Comparison of ENCODE assay signal across 23 mouse cellular contexts in the genomic region with DNA sequence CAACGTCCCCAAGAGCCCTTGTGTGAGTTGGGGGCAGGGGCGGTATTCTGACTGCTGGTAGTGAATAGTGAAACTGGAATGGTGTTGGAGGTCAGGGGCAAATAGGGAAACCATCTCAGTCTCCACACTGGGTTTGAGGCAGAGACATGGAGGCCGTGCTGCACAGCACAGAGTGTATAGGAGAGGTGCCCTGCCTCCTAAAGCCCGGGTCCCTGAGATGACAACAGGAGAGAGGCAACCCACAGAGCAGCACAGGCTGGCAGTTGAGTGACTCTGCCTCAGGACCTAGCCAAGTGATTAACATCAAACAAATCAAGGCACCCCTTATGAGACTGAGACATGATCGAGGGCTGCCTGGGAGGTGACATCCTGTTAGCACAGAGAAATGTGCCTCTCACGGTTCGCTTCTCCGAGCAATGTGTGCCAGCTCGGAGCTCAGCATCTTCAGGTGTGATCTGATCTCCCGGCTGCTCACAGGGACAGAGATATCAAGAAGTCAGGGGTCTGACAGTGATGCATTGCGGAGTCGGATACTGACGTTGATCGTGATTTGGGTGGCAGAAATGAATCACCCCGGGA.
A peak's percentile ranks its signal among the peaks of the same experiment; 100 is the strongest.
DNase-seq lines count a peak whose midpoint lies in the region; ATAC-seq and TF ChIP-seq lines count a peak whose summit lies in the region.
"Had no signal": no experiment of that assay in that cellular context is flagged by ENCODE, and none has a peak within 500 bp of the region (broad histone marks: within the 10 kb centered on the region; RNA-seq: fewer than 3 reads in every experiment).

No protein-coding gene starts in this region.

- no peak overlapping the region for H3K4me2 ChIP-seq in forebrain, postnatal 0 days (ENCODE audit: low read depth)
- no peak overlapping the region for H3K4me2 ChIP-seq in forebrain, embryonic 12.5 days
- H3K4me2 ChIP-seq in kidney, embryonic 16.5 days (replicated peaks; ENCODE audit: low read depth, low read length) = 0 out of 2 replicates have a peak overlapping the region, but pooled peaks have one; percentile 13
- H3K4me2 ChIP-seq in neural tube, embryonic 13.5 days = no peak overlapping the region
- H3K4me2 ChIP-seq in neural tube, embryonic 15.5 days = no peak overlapping the region
- no peak overlapping the region for H3K4me2 ChIP-seq in midbrain, postnatal 0 days (ENCODE audit: low read depth, low read length, poor library complexity, severe bottlenecking)
- H3K4me2 ChIP-seq: heart, embryonic 15.5 days; limb, embryonic 15.5 days had no signal

- no peaks in the 10 kb centered on the region for H3K9me3 ChIP-seq in forebrain, postnatal 0 days (ENCODE audit: low read length)
- no peaks in the 10 kb centered on the region for H3K9me3 ChIP-seq in forebrain, embryonic 12.5 days
- H3K9me3 ChIP-seq in kidney, embryonic 16.5 days (ENCODE audit: low read length) = no peaks in the 10 kb centered on the region
- H3K9me3 ChIP-seq in neural tube, embryonic 13.5 days = no peaks in the 10 kb centered on the region
- H3K9me3 ChIP-seq in neural tube, embryonic 15.5 days (replicated peaks) = no peaks in the 10 kb centered on the region
- no peaks in the 10 kb centered on the region for H3K9me3 ChIP-seq in midbrain, postnatal 0 days (ENCODE audit: low read length)
- H3K9me3 ChIP-seq: embryonic facial prominence, embryonic 12.5 days; heart, embryonic 15.5 days; limb, embryonic 15.5 days had no signal

- no peak overlapping the region for H3K9ac ChIP-seq in forebrain, postnatal 0 days
- H3K9ac ChIP-seq in forebrain, embryonic 12.5 days = no peak overlapping the region
- H3K9ac ChIP-seq in kidney, embryonic 16.5 days (replicated peaks; ENCODE audit: low read length) = no peak overlapping the region
- no peak overlapping the region for H3K9ac ChIP-seq in neural tube, embryonic 13.5 days
- H3K9ac ChIP-seq in neural tube, embryonic 15.5 days (replicated peaks) = no peak overlapping the region
- H3K9ac ChIP-seq in midbrain, postnatal 0 days (replicated peaks; ENCODE audit: low read length, poor library complexity, severe bottlenecking) = no peak overlapping the region
- H3K9ac ChIP-seq: embryonic facial prominence, embryonic 12.5 days; heart, embryonic 15.5 days; limb, embryonic 15.5 days; liver, postnatal 0 days had no signal

- ATAC-seq in forebrain, postnatal 0 days = peak; percentile 23; the same call in 1 of the 2 replicates
- no peak for ATAC-seq in forebrain, embryonic 12.5 days (ENCODE audit: low FRiP score)
- ATAC-seq in kidney, embryonic 16.5 days (ENCODE audit: low FRiP score, low TSS enrichment) = peak; percentile 51
- ATAC-seq in neural tube, embryonic 13.5 days (ENCODE audit: low read depth) = peak; percentile 69
- no peak for ATAC-seq in neural tube, embryonic 15.5 days (ENCODE audit: low FRiP score)
- 0 out of 2 replicates have a peak, but pooled peaks have one; percentile 22 for ATAC-seq in midbrain, postnatal 0 days (ENCODE audit: low FRiP score)
- ATAC-seq: intestine, embryonic 16.5 days; liver, postnatal 0 days had no signal

- no peak for DNase-seq in forebrain, postnatal 0 days
- DNase-seq in kidney, adult 11 months = no peak
- no peak for DNase-seq in midbrain, postnatal 0 days (ENCODE audit: low spot score)
- no peak for DNase-seq in gastrocnemius, adult 18-20 months (ENCODE audit: low spot score)
- DNase-seq: adrenal gland, postnatal 36 days; cerebellum, adult 9-10 months; gastrocnemius, postnatal 14 days; heart, adult 2 months; heart, postnatal 4 days; kidney, postnatal 25 days; liver, postnatal 0 days; spleen, adult 18-20 months; thymus, postnatal 36 days had no signal

- WGBS in forebrain, postnatal 0 days = 78% methylated on average over 15 of the region's 15 CpGs
- 89% methylated on average over 15 of the region's 15 CpGs for WGBS in forebrain, embryonic 12.5 days
- WGBS in kidney, embryonic 16.5 days = 51% methylated on average over 15 of the region's 15 CpGs
- 71% methylated on average over 15 of the region's 15 CpGs for WGBS in neural tube, embryonic 13.5 days
- WGBS in neural tube, embryonic 15.5 days = 62% methylated on average over 15 of the region's 15 CpGs
- 74% methylated on average over 15 of the region's 15 CpGs for WGBS in midbrain, postnatal 0 days

- no peaks in the 10 kb centered on the region for H3K36me3 ChIP-seq in forebrain, postnatal 0 days (ENCODE audit: insufficient read depth)
- no peaks in the 10 kb centered on the region for H3K36me3 ChIP-seq in forebrain, embryonic 12.5 days (replicated peaks)
- H3K36me3 ChIP-seq in kidney, embryonic 16.5 days (ENCODE audit: insufficient read depth, low read length) = no peaks in the 10 kb centered on the region
- no peaks in the 10 kb centered on the region for H3K36me3 ChIP-seq in neural tube, embryonic 13.5 days
- no peaks in the 10 kb centered on the region for H3K36me3 ChIP-seq in neural tube, embryonic 15.5 days
- H3K36me3 ChIP-seq in midbrain, postnatal 0 days (ENCODE audit: insufficient read depth, low read length) = no peaks in the 10 kb centered on the region
- H3K36me3 ChIP-seq: embryonic facial prominence, embryonic 12.5 days; heart, embryonic 15.5 days; limb, embryonic 15.5 days had no signal

- H3K27ac ChIP-seq in forebrain, postnatal 0 days (ENCODE audit: low read depth, low read length) = no peak overlapping the region
- H3K27ac ChIP-seq in forebrain, embryonic 12.5 days = no peak overlapping the region
- no peak overlapping the region for H3K27ac ChIP-seq in kidney, embryonic 16.5 days (ENCODE audit: low read length)
- no peak overlapping the region for H3K27ac ChIP-seq in neural tube, embryonic 13.5 days (replicated peaks)
- no peak overlapping the region for H3K27ac ChIP-seq in neural tube, embryonic 15.5 days (replicated peaks)
- H3K27ac ChIP-seq in midbrain, postnatal 0 days (ENCODE audit: low read depth, low read length) = no peak overlapping the region
- H3K27ac ChIP-seq: embryonic facial prominence, embryonic 12.5 days; heart, adult 2 months; heart, embryonic 15.5 days; limb, embryonic 15.5 days had no signal

- H3K4me3 ChIP-seq in forebrain, postnatal 0 days (ENCODE audit: low read depth, low read length) = no peak overlapping the region
- no peak overlapping the region for H3K4me3 ChIP-seq in forebrain, embryonic 12.5 days (replicated peaks)
- no peak overlapping the region for H3K4me3 ChIP-seq in kidney, embryonic 16.5 days (ENCODE audit: low read length)
- H3K4me3 ChIP-seq in neural tube, embryonic 13.5 days = no peak overlapping the region
- H3K4me3 ChIP-seq in neural tube, embryonic 15.5 days (replicated peaks) = no peak overlapping the region
- no peak overlapping the region for H3K4me3 ChIP-seq in midbrain, postnatal 0 days (ENCODE audit: low read depth, low read length)
- H3K4me3 ChIP-seq: embryonic facial prominence, embryonic 12.5 days; erythroblast, embryonic 14.5 days; heart, adult 2 months; heart, embryonic 15.5 days; limb, embryonic 15.5 days had no signal

- H3K4me1 ChIP-seq in forebrain, postnatal 0 days (ENCODE audit: insufficient read depth) = no peaks in the 10 kb centered on the region
- H3K4me1 ChIP-seq in forebrain, embryonic 12.5 days = peaks cover 12% of the 10 kb centered on the region
- H3K4me1 ChIP-seq in kidney, embryonic 16.5 days (ENCODE audit: insufficient read depth, low read length) = peaks cover 12% of the 10 kb centered on the region; the same call in 1 of the 2 replicates
- H3K4me1 ChIP-seq in neural tube, embryonic 13.5 days (replicated peaks) = peaks cover 30% of the 10 kb centered on the region
- peaks cover 23% of the 10 kb centered on the region for H3K4me1 ChIP-seq in neural tube, embryonic 15.5 days
- no peaks in the 10 kb centered on the region for H3K4me1 ChIP-seq in midbrain, postnatal 0 days (ENCODE audit: insufficient read depth, low read length)
- H3K4me1 ChIP-seq: heart, embryonic 15.5 days; limb, embryonic 15.5 days had no signal

- TF ChIP-seq CTCF in forebrain, postnatal 0 days (IDR thresholded peaks at IDR 0.05; ENCODE audit: low read depth) = no peak
- TF ChIP-seq CTCF in midbrain, postnatal 0 days (IDR thresholded peaks at IDR 0.05) = no peak

- H3K27me3 ChIP-seq in forebrain, postnatal 0 days (ENCODE audit: insufficient read depth, low read length) = no peaks in the 10 kb centered on the region
- no peaks in the 10 kb centered on the region for H3K27me3 ChIP-seq in forebrain, embryonic 12.5 days
- no peaks in the 10 kb centered on the region for H3K27me3 ChIP-seq in kidney, embryonic 16.5 days (ENCODE audit: insufficient read depth, low read length)
- no peaks in the 10 kb centered on the region for H3K27me3 ChIP-seq in neural tube, embryonic 13.5 days
- H3K27me3 ChIP-seq in neural tube, embryonic 15.5 days (replicated peaks) = no peaks in the 10 kb centered on the region
- no peaks in the 10 kb centered on the region for H3K27me3 ChIP-seq in midbrain, postnatal 0 days (ENCODE audit: insufficient read depth, low read length)
- H3K27me3 ChIP-seq: CH12.LX; embryonic facial prominence, embryonic 12.5 days; heart, embryonic 15.5 days; limb, embryonic 15.5 days had no signal

Comparison
In these comparisons a context has a peak if more than half of its experiments do, and no peak if none do; other contexts are left out.
1. ATAC-seq: peak in forebrain, postnatal 0 days (single experiment), kidney, embryonic 16.5 days (single experiment), neural tube, embryonic 13.5 days (single experiment) and midbrain, postnatal 0 days (single experiment); none in forebrain, embryonic 12.5 days (single experiment) and neural tube, embryonic 15.5 days (single experiment).